Mouse (Mus musculus): ENCODE results near the gene Tnfrsf19. TPM values are rescaled to one million over a fixed set of nuclear protein-coding genes. Genes with fewer than 3 reads are reported as not detected.

Gene Tnfrsf19
- total and polyA plus RNA-seq, 2 experiments: 3.5 to 6.2 TPM

GRCm38 (mm10) chr14:61061729-61062128 lies 15.4 kb upstream of the Tnfrsf19 start:
- Histone ChIP-seq H3K36me3 (ENCODE audit: control insufficient read depth, insufficient read depth, low read length) (no peaks in the 10 kb centered on the region), H3K9ac (ENCODE audit: low read depth, low read length) (no peak overlapping the region), H3K4me3 (ENCODE audit: insufficient read depth, low read depth, low read length) (no peak overlapping the region), H3K79me2 (ENCODE audit: control insufficient read depth, insufficient read depth, low read length) (no peaks in the 10 kb centered on the region), H3K27ac (replicated peaks; ENCODE audit: insufficient read depth, low read depth, low read length) (no peak overlapping the region), H3K27me3 (ENCODE audit: control insufficient read depth, insufficient read depth, low read length) (no peaks in the 10 kb centered on the region), H3K4me1 (ENCODE audit: control insufficient read depth, insufficient read depth, low read length) (no peaks in the 10 kb centered on the region)
- TF ChIP-seq CTCF (IDR thresholded peaks at IDR 0.05; ENCODE audit: low read depth, low read length): no peak
- TF ChIP-seq POLR2A (IDR thresholded peaks at IDR 0.05; ENCODE audit: extremely low read depth, insufficient read depth, low read length): no peak
- WGBS: 80% methylated on average over 3 of the region's 3 CpGs
- DNase-seq (ENCODE audit: extremely low read depth, low read depth, low spot score): no peak

GRCm38 (mm10) chr14:61059316-61059945 lies 13.1 kb upstream of the Tnfrsf19 start:
- no peaks in the 10 kb centered on the region for H3K79me2 ChIP-seq (ENCODE audit: control insufficient read depth, insufficient read depth, low read length)
- no peak overlapping the region for H3K9ac ChIP-seq (ENCODE audit: low read depth, low read length)
- 81% methylated on average over 9 of the region's 9 CpGs for WGBS
- peaks cover 5% of the 10 kb centered on the region; the same call in 1 of the 2 replicates for H3K4me1 ChIP-seq (ENCODE audit: control insufficient read depth, insufficient read depth, low read length)
- no peak overlapping the region for H3K27ac ChIP-seq (replicated peaks; ENCODE audit: insufficient read depth, low read depth, low read length)
- TF ChIP-seq POLR2A (IDR thresholded peaks at IDR 0.05; ENCODE audit: extremely low read depth, insufficient read depth, low read length) (no peak), CTCF (IDR thresholded peaks at IDR 0.05; ENCODE audit: low read depth, low read length) (no peak)
- no peak overlapping the region for H3K4me3 ChIP-seq (ENCODE audit: insufficient read depth, low read depth, low read length)
- DNase-seq (ENCODE audit: extremely low read depth, low read depth, low spot score): no peak
- no peaks in the 10 kb centered on the region for H3K36me3 ChIP-seq (ENCODE audit: control insufficient read depth, insufficient read depth, low read length)
- no peaks in the 10 kb centered on the region for H3K27me3 ChIP-seq (ENCODE audit: control insufficient read depth, insufficient read depth, low read length)

- H3K4me3 ChIP-seq (ENCODE audit: insufficient read depth, low read depth, low read length): no peak overlapping the region
- H3K79me2 ChIP-seq (ENCODE audit: control insufficient read depth, insufficient read depth, low read length): no peaks in the 10 kb centered on the region
- WGBS: 39% methylated on average over 11 of the region's 11 CpGs
- TF ChIP-seq CTCF (IDR thresholded peaks at IDR 0.05; ENCODE audit: low read depth, low read length) (no peak), POLR2A (IDR thresholded peaks at IDR 0.05; ENCODE audit: extremely low read depth, insufficient read depth, low read length) (no peak)
- no peaks in the 10 kb centered on the region for H3K27me3 ChIP-seq (ENCODE audit: control insufficient read depth, insufficient read depth, low read length)
- no peak for DNase-seq (ENCODE audit: extremely low read depth, low read depth, low spot score)
- H3K36me3 ChIP-seq (ENCODE audit: control insufficient read depth, insufficient read depth, low read length): no peaks in the 10 kb centered on the region
- H3K9ac ChIP-seq (ENCODE audit: low read depth, low read length): no peak overlapping the region
- H3K4me1 ChIP-seq (ENCODE audit: control insufficient read depth, insufficient read depth, low read length): peaks cover 5% of the 10 kb centered on the region; the same call in 1 of the 2 replicates
- H3K27ac ChIP-seq (replicated peaks; ENCODE audit: insufficient read depth, low read depth, low read length): no peak overlapping the region
These were observed 10.7 kb upstream of the Tnfrsf19 start for GRCm38 (mm10) chr14:61056962-61057361.

GRCm38 (mm10) chr14:61056445-61056844 lies 10.2 kb upstream of the Tnfrsf19 start:
- H3K27me3 ChIP-seq (ENCODE audit: control insufficient read depth, insufficient read depth, low read length): no peaks in the 10 kb centered on the region
- H3K9ac ChIP-seq (ENCODE audit: low read depth, low read length): no peak overlapping the region
- DNase-seq (ENCODE audit: extremely low read depth, low read depth, low spot score): no peak

GRCm38 (mm10) chr14:61055864-61056263 lies 9.6 kb upstream of the Tnfrsf19 start:
- no peak overlapping the region for H3K4me3 ChIP-seq (ENCODE audit: insufficient read depth, low read depth, low read length)
- H3K36me3 ChIP-seq (ENCODE audit: control insufficient read depth, insufficient read depth, low read length): no peaks in the 10 kb centered on the region
- TF ChIP-seq POLR2A (IDR thresholded peaks at IDR 0.05; ENCODE audit: extremely low read depth, insufficient read depth, low read length) (no peak), CTCF (IDR thresholded peaks at IDR 0.05; ENCODE audit: low read depth, low read length) (no peak)
- DNase-seq (ENCODE audit: extremely low read depth, low read depth, low spot score): no peak
- H3K9ac ChIP-seq (ENCODE audit: low read depth, low read length): no peak overlapping the region
- peaks cover 5% of the 10 kb centered on the region; the same call in 1 of the 2 replicates for H3K4me1 ChIP-seq (ENCODE audit: control insufficient read depth, insufficient read depth, low read length)
- H3K79me2 ChIP-seq (ENCODE audit: control insufficient read depth, insufficient read depth, low read length): no peaks in the 10 kb centered on the region
- no peak overlapping the region for H3K27ac ChIP-seq (replicated peaks; ENCODE audit: insufficient read depth, low read depth, low read length)
- no peaks in the 10 kb centered on the region for H3K27me3 ChIP-seq (ENCODE audit: control insufficient read depth, insufficient read depth, low read length)
- WGBS: 82% methylated on average over 1 of the region's 1 CpGs

More at GRCm38 (mm10) chr14:61056445-61056844, 10.2 kb upstream of the Tnfrsf19 start:
- WGBS: 7% methylated on average over 16 of the region's 16 CpGs
- Histone ChIP-seq H3K27ac (replicated peaks; ENCODE audit: insufficient read depth, low read depth, low read length) (no peak overlapping the region), H3K79me2 (ENCODE audit: control insufficient read depth, insufficient read depth, low read length) (no peaks in the 10 kb centered on the region), H3K4me1 (ENCODE audit: control insufficient read depth, insufficient read depth, low read length) (peaks cover 5% of the 10 kb centered on the region; the same call in 1 of the 2 replicates), H3K36me3 (ENCODE audit: control insufficient read depth, insufficient read depth, low read length) (no peaks in the 10 kb centered on the region), H3K4me3 (ENCODE audit: insufficient read depth, low read depth, low read length) (no peak overlapping the region)
- TF ChIP-seq POLR2A (IDR thresholded peaks at IDR 0.05; ENCODE audit: extremely low read depth, insufficient read depth, low read length): no peak
- TF ChIP-seq CTCF (IDR thresholded peaks at IDR 0.05; ENCODE audit: low read depth, low read length): no peak

GRCm38 (mm10) chr14:61052163-61052562 lies 5.9 kb upstream of the Tnfrsf19 start:
- WGBS: 100% methylated on average over 3 of the region's 3 CpGs
- H3K36me3 ChIP-seq (ENCODE audit: control insufficient read depth, insufficient read depth, low read length): no peaks in the 10 kb centered on the region
- no peaks in the 10 kb centered on the region for H3K79me2 ChIP-seq (ENCODE audit: control insufficient read depth, insufficient read depth, low read length)
- no peak for DNase-seq (ENCODE audit: extremely low read depth, low read depth, low spot score)
- no peak overlapping the region for H3K27ac ChIP-seq (replicated peaks; ENCODE audit: insufficient read depth, low read depth, low read length)
- no peak overlapping the region for H3K4me3 ChIP-seq (ENCODE audit: insufficient read depth, low read depth, low read length)
- no peak overlapping the region for H3K9ac ChIP-seq (ENCODE audit: low read depth, low read length)
- peaks cover 5% of the 10 kb centered on the region; the same call in 1 of the 2 replicates for H3K4me1 ChIP-seq (ENCODE audit: control insufficient read depth, insufficient read depth, low read length)
- no peaks in the 10 kb centered on the region for H3K27me3 ChIP-seq (ENCODE audit: control insufficient read depth, insufficient read depth, low read length)
- TF ChIP-seq POLR2A (IDR thresholded peaks at IDR 0.05; ENCODE audit: extremely low read depth, insufficient read depth, low read length) (no peak), CTCF (IDR thresholded peaks at IDR 0.05; ENCODE audit: low read depth, low read length) (no peak)
